Mouse (Mus musculus) bone marrow macrophage, adult 2 months (primary cell): ENCODE data around the gene H2-D1.
A peak's percentile ranks its signal among the peaks of the same experiment; 100 is the strongest.

Experiments used
- CTCF ChIP-seq: IDR thresholded peaks from 2 replicates; pipeline ENCODE4 v1.5.1; 2012; ENCODE audit warnings: low read depth, mild to moderate bottlenecking, low read length, moderate library complexity
- POLR2A ChIP-seq: IDR thresholded peaks from 2 replicates; pipeline ENCODE4 v1.6.1; 2012; ENCODE audit warnings: mild to moderate bottlenecking, low read depth, low read length, borderline replicate concordance

DNA sequence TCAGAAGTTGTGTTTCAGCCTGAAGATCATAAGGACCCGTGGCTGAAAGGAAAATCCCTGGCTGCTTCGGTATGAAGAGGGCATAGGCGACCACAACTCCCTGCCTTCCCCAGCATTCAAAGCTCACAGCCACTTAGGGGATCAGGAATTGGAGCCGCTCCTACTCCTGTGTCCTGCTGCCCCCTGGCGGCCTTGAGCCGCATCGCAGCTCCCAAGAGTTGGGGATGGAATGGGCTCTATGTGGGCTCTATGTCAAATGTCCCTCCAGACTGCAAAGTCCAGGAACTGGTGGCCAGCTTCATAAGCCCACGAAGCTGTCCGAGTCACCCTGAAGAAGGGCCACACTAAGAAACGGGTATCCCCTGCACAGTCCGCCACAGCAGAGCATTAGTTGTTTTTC, 12.2 kb downstream of the H2-D1 start:
- TF ChIP-seq CTCF (peak; percentile 67), POLR2A (no peak)
